Comparison of ENCODE assay signal across 23 mouse cellular contexts in the genomic region with DNA sequence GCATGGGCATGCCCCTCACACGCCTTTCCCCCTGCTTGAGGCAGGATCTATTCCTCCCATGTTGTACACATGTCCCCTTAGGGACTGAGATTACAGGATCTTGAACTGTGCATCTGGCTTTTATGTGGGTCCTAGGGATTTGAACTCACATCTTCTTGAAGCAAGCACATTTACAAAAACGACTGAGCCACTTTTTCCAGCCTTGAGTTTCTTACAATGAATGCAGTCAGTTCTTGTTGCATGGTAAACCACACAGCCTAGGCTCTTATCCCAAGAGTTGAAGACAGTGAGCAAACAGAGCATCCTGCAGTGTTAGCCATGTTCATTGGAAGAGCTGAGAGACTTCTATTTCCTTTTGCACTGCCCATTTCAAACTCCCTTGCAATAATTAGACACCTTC.
DNase-seq lines count a peak whose midpoint lies in the region; ATAC-seq and TF ChIP-seq lines count a peak whose summit lies in the region.
"Had no signal": no experiment of that assay in that cellular context is flagged by ENCODE, and none has a peak within 500 bp of the region (broad histone marks: within the 10 kb centered on the region; RNA-seq: fewer than 3 reads in every experiment).

No protein-coding gene starts in this region.

- no peak overlapping the region for H3K9ac ChIP-seq in liver, embryonic 12.5 days
- no peak overlapping the region for H3K9ac ChIP-seq in liver, embryonic 11.5 days (ENCODE audit: low read depth, low read length)
- no peak overlapping the region for H3K9ac ChIP-seq in CH12.LX (ENCODE audit: insufficient read depth, low read depth)
- H3K9ac ChIP-seq: embryonic facial prominence, embryonic 12.5 days; forebrain, embryonic 12.5 days had no signal

- no peak for TF ChIP-seq CTCF in CH12.LX (conservative IDR thresholded peaks at IDR 0.05 in 1 of 2, IDR thresholded peaks at IDR 0.05 in 1 of 2; ENCODE audit: low read depth in 2 of 2, low read length in 2 of 2)
- no peak for TF ChIP-seq CTCF in embryonic fibroblast, embryonic 13.5 days (IDR thresholded peaks at IDR 0.05; ENCODE audit: borderline replicate concordance, insufficient read depth, low read length)

- 0 out of 2 replicates have a peak overlapping the region, but pooled peaks have one; percentile 25 for H3K27ac ChIP-seq in liver, embryonic 12.5 days
- no peak overlapping the region for H3K27ac ChIP-seq in liver, embryonic 11.5 days (ENCODE audit: low read depth, low read length)
- H3K27ac ChIP-seq in CH12.LX (ENCODE audit: insufficient read depth, low read depth), result peak overlapping the region; percentile 43; the same call in 1 of the 2 replicates
- peak overlapping the region; percentile 17; the same call in 1 of the 2 replicates for H3K27ac ChIP-seq in embryonic fibroblast, embryonic 13.5 days (ENCODE audit: insufficient read depth, low read length)
- H3K27ac ChIP-seq: embryonic facial prominence, embryonic 10.5 days; embryonic facial prominence, embryonic 12.5 days; forebrain, embryonic 10.5 days; forebrain, embryonic 12.5 days had no signal

- no peaks in the 10 kb centered on the region for H3K9me3 ChIP-seq in liver, embryonic 12.5 days (replicated peaks)
- H3K9me3 ChIP-seq in liver, embryonic 11.5 days (ENCODE audit: control insufficient read depth, low read length), result no peaks in the 10 kb centered on the region
- H3K9me3 ChIP-seq in CH12.LX (replicated peaks; ENCODE audit: low read length), result no peaks in the 10 kb centered on the region
- H3K9me3 ChIP-seq: embryonic facial prominence, embryonic 10.5 days; embryonic facial prominence, embryonic 12.5 days; forebrain, embryonic 10.5 days; forebrain, embryonic 12.5 days had no signal

- no peak overlapping the region for H3K4me3 ChIP-seq in liver, embryonic 12.5 days
- no peak overlapping the region for H3K4me3 ChIP-seq in liver, embryonic 11.5 days (ENCODE audit: low read depth, low read length)
- no peak overlapping the region for H3K4me3 ChIP-seq in CH12.LX (replicated peaks in 1 of 3; ENCODE audit: low read depth in 2 of 3, low read length in 2 of 3, poor library complexity in 1 of 3)
- no peak overlapping the region for H3K4me3 ChIP-seq in embryonic fibroblast, embryonic 13.5 days (ENCODE audit: insufficient read depth, low read length)
- H3K4me3 ChIP-seq: embryonic facial prominence, embryonic 10.5 days; embryonic facial prominence, embryonic 12.5 days; erythroblast, embryonic 14.5 days; forebrain, embryonic 10.5 days; forebrain, embryonic 12.5 days had no signal

- dilution Hi-C loops in CH12.LX (cut with MboI; ENCODE audit: extremely low pct_ligation_motif_present, extremely low pct_unique_long_range_greater_than_20kb, low sequenced_read_pairs), result no loop called here

- TF ChIP-seq EP300 in CH12.LX (IDR thresholded peaks at IDR 0.05; ENCODE audit: low read length), result no peak

- peak; percentile 52 for DNase-seq in heart, adult 11 months
- DNase-seq in heart, postnatal 36 days, result no peak
- no peak for DNase-seq in liver, embryonic 11.5 days (ENCODE audit: low spot score)
- no peak for DNase-seq in CH12.LX (ENCODE audit: extremely low read depth)
- DNase-seq in adrenal gland, postnatal 10 days, result no peak
- DNase-seq: adrenal gland, adult 2 months; adrenal gland, postnatal 14 days; adrenal gland, postnatal 36 days; B cell, adult 2 months; cerebellum, adult 11-12 months; cerebellum, adult 2 months; cerebellum, adult 9-10 months; cerebellum, postnatal 10 days; cerebellum, postnatal 25 days had no signal

- intact Hi-C loops in heart, postnatal 36 days (cut with DNase I), result loop anchor here (5.0 kb wide), 1 partner anchor 111 kb away; a partner anchor contains a TSS

- ATAC-seq in liver, embryonic 12.5 days, result no peak
- ATAC-seq in liver, embryonic 11.5 days (replicated peaks; ENCODE audit: low FRiP score), result no peak
- ATAC-seq: forebrain, embryonic 14.5 days; forebrain, embryonic 16.5 days had no signal

- H3K4me2 ChIP-seq in liver, embryonic 12.5 days, result 0 out of 2 replicates have a peak overlapping the region, but pooled peaks have one; percentile 6
- no peak overlapping the region for H3K4me2 ChIP-seq in liver, embryonic 11.5 days
- H3K4me2 ChIP-seq in CH12.LX (ENCODE audit: insufficient read depth, low read depth, poor library complexity, severe bottlenecking), result no peak overlapping the region
- H3K4me2 ChIP-seq: embryonic facial prominence, embryonic 12.5 days; forebrain, embryonic 12.5 days had no signal

- WGBS in liver, embryonic 12.5 days (ENCODE audit: insufficient replicate concordance), result 47% methylated on average over 2 of the region's 2 CpGs
- WGBS in liver, embryonic 11.5 days, result 66% methylated on average over 2 of the region's 2 CpGs

- in situ Hi-C loops in CH12.LX (cut with MboI; ENCODE audit: low pct_ligation_motif_present, low pct_unique_long_range_greater_than_20kb, low sequenced_read_pairs), result no loop called here

- TF ChIP-seq RAD21 in CH12.LX (IDR thresholded peaks at IDR 0.05; ENCODE audit: low read depth, low read length), result no peak

- no peak for TF ChIP-seq POLR2A in CH12.LX (IDR thresholded peaks at IDR 0.05; ENCODE audit: low read depth, low read length)
- TF ChIP-seq POLR2A in embryonic fibroblast, embryonic 13.5 days (IDR thresholded peaks at IDR 0.05; ENCODE audit: low read depth, low read length), result no peak

- H3K79me2 ChIP-seq in CH12.LX (replicated peaks; ENCODE audit: control insufficient read depth, extremely low read depth, insufficient read depth, poor library complexity, severe bottlenecking), result peaks cover 2% of the 10 kb centered on the region

- no peaks in the 10 kb centered on the region for H3K27me3 ChIP-seq in liver, embryonic 12.5 days (replicated peaks)
- no peaks in the 10 kb centered on the region for H3K27me3 ChIP-seq in liver, embryonic 11.5 days (replicated peaks; ENCODE audit: control insufficient read depth, insufficient read depth, low read length)
- H3K27me3 ChIP-seq in CH12.LX (replicated peaks), result no peaks in the 10 kb centered on the region
- H3K27me3 ChIP-seq: embryonic facial prominence, embryonic 12.5 days; forebrain, embryonic 12.5 days had no signal

- H3K36me3 ChIP-seq in liver, embryonic 12.5 days, result 0 out of 2 replicates have a peak, but pooled peaks cover 12% of the 10 kb centered on the region
- no peaks in the 10 kb centered on the region; the same call in 1 of the 2 replicates for H3K36me3 ChIP-seq in liver, embryonic 11.5 days (ENCODE audit: control insufficient read depth, insufficient read depth, low read length)
- H3K36me3 ChIP-seq in CH12.LX (replicated peaks in 1 of 2; ENCODE audit: control insufficient read depth in 1 of 2, insufficient read depth in 1 of 2, low read length in 1 of 2), result peaks cover 2 to 49% of the 10 kb centered on the region in 2 experiments
- H3K36me3 ChIP-seq: embryonic facial prominence, embryonic 12.5 days; forebrain, embryonic 12.5 days had no signal

- peaks cover 62% of the 10 kb centered on the region for H3K4me1 ChIP-seq in liver, embryonic 12.5 days
- H3K4me1 ChIP-seq in liver, embryonic 11.5 days (replicated peaks; ENCODE audit: control insufficient read depth, insufficient read depth, low read length), result peaks cover 25% of the 10 kb centered on the region
- peaks cover 0 to 44% of the 10 kb centered on the region in 2 experiments; a peak in 2 of 4 replicates for H3K4me1 ChIP-seq in CH12.LX (ENCODE audit: control insufficient read depth in 1 of 2, insufficient read depth in 2 of 2)
- no peaks in the 10 kb centered on the region; the same call in none of the 2 replicates for H3K4me1 ChIP-seq in embryonic fibroblast, embryonic 13.5 days (ENCODE audit: control insufficient read depth, insufficient read depth, low read length)
- H3K4me1 ChIP-seq: embryonic facial prominence, embryonic 10.5 days; embryonic facial prominence, embryonic 12.5 days; forebrain, embryonic 10.5 days; forebrain, embryonic 12.5 days had no signal

TF ChIP-seq in CH12.LX, 34 proteins besides CTCF, POLR2A, EP300 and RAD21:
- TF ChIP-seq CHD2 (IDR thresholded peaks at IDR 0.05; ENCODE audit: low read length) (no peak), IRF4 (IDR thresholded peaks at IDR 0.05; ENCODE audit: low read depth, low read length) (no peak), GABPA (IDR thresholded peaks at IDR 0.05; ENCODE audit: insufficient replicate concordance, low read depth, low read length) (no peak), MAZ (IDR thresholded peaks at IDR 0.05; ENCODE audit: low read depth, low read length) (no peak), ZMIZ1 (IDR thresholded peaks at IDR 0.05; ENCODE audit: low read depth, low read length) (no peak), USF1 (IDR thresholded peaks at IDR 0.05; ENCODE audit: low read depth, low read length) (no peak), SMC3 (IDR thresholded peaks at IDR 0.05; ENCODE audit: low read depth, low read length) (no peak), SIN3A (IDR thresholded peaks at IDR 0.05; ENCODE audit: low read length) (no peak), UBTF (IDR thresholded peaks at IDR 0.05; ENCODE audit: low read depth, low read length) (no peak), TCF12 (IDR thresholded peaks at IDR 0.05; ENCODE audit: low read depth, low read length) (no peak), BHLHE40 (IDR thresholded peaks at IDR 0.05; ENCODE audit: low read depth, low read length) (no peak), POLR2AphosphoS2 (IDR thresholded peaks at IDR 0.05; ENCODE audit: low read depth, low read length) (no peak), CHD1 (IDR thresholded peaks at IDR 0.05; ENCODE audit: low read depth, low read length) (no peak), ETS1 (conservative IDR thresholded peaks at IDR 0.05; ENCODE audit: low read depth, low read length) (no peak), MEF2A (IDR thresholded peaks at IDR 0.05; ENCODE audit: borderline replicate concordance, low read depth, low read length) (no peak), ZC3H11A (IDR thresholded peaks at IDR 0.05; ENCODE audit: low read depth, low read length) (no peak), NELFE (IDR thresholded peaks at IDR 0.05; ENCODE audit: low read depth, low read length) (no peak), MYC (IDR thresholded peaks at IDR 0.05; ENCODE audit: low read depth, low read length) (no peak)
